Mouse (Mus musculus) layer of hippocampus, postnatal 25 days (tissue): ENCODE measurements around the gene Add3. TPM values are rescaled to one million over a fixed set of nuclear protein-coding genes. Genes with fewer than 3 reads are reported as not detected.

ENCODE experiments used
- DNase-seq, 2 experiments: peaks; one replicate each; pipeline ENCODE4 v3.0.0; 2022; ENCODE audit warnings: mixed read lengths in 2 of 2, low spot score in 1 of 2; ENCODE audit errors: extremely low spot score in 1 of 2
- total RNA-seq, 2 experiments: library from RNA; stranded (reverse); gene quantifications; 2 replicates each; pipeline ENCODE4 v1.2.3; 2021

The Add3 gene
- total RNA-seq, 2 experiments from 2014 or later, result 115 to 125 TPM

GRCm38 (mm10) chr19:53128494-53129337 lies 11.5 kb upstream of the Add3 start:
- DNase-seq, result no peak

DNA sequence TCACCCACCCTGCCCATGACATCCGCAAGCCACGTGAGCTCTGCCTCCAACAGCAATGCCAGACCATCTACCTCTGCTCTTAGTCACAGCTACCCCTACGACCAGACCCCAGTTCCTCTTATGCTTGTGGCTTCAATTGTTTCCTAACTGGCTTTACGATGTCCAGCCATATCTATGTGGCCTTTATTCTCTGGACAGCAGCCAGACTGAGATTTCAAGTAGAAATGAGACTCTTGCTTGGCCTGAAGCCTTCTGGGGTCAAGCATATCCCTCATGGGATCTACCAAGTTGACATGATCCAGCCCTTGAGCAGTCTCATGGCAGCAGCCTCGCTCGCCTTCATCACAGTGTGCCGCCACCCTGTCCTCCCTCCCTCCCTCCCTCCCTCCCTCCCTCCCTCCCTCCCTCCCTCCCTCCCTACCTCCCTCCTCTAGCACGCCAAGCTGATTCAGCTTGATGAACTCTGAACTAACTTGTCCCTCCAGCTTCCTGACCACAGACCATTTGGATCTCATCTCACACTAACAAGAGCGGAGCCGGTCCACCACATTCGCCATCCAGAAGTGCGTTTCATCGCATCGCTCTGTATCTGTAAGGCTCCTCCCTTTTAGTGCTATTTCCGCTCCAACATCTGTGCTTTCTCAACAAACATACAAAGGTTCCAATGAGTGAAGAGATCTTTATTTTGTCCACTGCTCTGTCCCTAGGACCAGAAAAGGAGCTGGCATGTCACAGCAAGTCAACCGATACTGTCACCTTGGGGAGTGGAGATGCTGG lies 9.7 kb upstream of the Add3 start:
- no peak for DNase-seq

DNA sequence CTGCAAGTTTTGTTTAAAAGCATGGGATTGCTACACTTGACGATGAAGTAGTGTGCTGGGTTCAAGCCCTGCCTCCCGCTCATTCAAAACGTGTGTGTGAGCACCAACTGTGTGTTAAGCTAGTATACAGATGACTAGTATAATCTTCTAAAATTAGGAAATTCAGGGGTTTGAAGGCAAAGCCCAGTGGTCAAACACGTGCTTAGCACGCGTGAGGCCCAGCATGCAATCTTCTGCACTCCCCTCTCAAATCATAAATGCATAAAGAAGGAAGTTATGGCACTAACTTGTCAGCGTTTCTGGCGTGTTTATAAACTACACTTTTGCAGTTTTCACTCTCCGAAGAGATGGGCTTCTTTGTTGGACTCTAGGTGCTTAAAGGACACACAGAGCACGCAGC lies 7.8 kb upstream of the Add3 start:
- no peak for DNase-seq

GRCm38 (mm10) chr19:53136336-53137090 lies 3.7 kb upstream of the Add3 start:
- no peak for DNase-seq

DNA sequence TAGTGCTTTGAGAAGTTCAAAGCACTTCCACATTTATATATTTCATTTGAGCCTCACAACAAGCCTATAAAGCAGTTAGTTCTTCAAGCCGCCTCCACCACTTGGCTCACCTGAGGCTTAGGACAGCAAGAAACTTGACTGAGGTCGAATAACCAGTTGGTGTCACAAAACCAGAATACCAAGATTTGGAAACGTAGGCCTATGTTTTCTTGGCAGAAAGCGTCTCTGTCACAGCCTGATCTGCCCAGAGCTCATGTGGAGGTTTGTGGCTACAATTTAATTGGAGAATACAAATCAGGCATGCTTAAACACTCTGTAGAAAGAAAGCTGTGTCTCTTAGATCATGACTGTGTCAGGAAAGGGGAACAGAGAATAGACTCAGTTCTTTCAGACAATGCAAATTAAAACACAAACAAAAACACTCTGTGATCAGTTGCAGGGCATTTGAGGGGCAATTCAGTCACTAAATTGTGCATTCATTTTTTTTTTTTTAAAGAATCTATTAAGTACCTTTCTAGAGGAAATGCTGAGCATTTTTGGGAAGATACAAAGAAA lies 3.0 kb upstream of the Add3 start:
- DNase-seq, result no peak

- no peak for DNase-seq
Measured at GRCm38 (mm10) chr19:53140804-53141250, 584 bp downstream of the Add3 start.

- peak; percentile 39 to 60 for DNase-seq
Measured at GRCm38 (mm10) chr19:53141251-53142072, 1.2 kb downstream of the Add3 start.

- peak; percentile 95 to 99 for DNase-seq
Measured at GRCm38 (mm10) chr19:53142190-53143107, 2.2 kb downstream of the Add3 start.

DNA sequence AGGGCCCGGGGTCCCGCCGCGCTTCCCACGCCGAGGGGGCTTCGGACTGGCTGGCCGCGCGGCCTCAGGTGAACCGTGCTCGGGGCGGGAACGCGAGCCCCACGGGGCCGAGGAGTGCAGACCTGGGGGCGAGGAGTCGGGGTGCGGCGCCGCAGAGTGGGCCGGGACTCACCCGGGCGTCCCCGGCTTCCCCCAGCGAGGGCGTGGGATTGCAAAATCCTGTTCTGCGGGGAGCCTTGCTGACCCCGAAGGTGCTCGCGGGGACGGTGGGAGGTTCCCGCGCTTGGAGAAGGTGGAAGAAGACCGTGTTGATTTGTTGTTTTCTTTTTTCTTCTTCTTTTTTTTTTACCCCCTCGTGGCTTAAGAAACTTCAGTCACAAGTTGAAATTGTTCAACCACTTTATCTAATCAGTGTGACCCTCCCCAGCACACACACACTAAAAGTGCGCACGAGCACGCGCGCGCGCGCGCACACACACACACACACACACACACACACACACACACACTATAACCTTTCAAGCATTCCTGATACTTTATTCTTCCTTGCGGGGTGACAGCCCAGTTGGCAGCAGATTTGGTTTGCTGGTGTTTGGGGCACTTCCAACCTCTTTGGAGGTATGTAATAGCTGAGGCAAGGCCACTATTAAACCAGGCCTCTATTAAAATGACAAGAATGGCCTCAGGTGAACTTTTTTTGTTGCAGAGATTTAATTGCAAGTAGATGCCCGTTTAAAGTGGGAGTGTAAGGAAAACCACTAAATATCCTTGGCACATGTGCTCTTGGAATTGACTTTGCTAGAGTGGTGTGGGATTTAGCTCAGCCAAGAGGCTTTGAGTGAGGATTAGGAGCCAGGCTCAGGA lies 3.1 kb downstream of the Add3 start:
- DNase-seq, result no peak

GRCm38 (mm10) chr19:53145075-53145474 lies 4.8 kb downstream of the Add3 start:
- DNase-seq, result no peak

GRCm38 (mm10) chr19:53149381-53149780 lies 9.1 kb downstream of the Add3 start:
- DNase-seq, result no peak

DNA sequence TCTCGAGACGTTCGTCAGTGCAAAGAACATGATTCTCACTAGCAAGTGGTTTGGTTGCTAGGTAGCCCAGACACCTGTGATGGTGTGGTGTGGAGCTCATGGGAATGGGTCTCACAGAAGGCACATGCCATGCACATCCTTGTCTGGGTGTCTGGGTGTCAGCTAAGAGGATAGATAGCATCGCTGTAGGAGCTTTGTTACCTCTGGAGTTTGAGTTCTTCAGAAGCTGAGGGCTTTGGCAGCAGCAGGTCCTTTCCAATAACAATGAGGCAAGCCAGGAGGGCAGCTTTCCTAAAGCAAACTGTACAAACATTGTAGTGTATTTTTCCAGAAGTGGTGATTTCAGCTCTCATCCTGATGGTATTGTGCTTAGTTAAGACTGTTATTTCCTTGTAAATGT lies 12.2 kb downstream of the Add3 start:
- no peak for DNase-seq

DNA sequence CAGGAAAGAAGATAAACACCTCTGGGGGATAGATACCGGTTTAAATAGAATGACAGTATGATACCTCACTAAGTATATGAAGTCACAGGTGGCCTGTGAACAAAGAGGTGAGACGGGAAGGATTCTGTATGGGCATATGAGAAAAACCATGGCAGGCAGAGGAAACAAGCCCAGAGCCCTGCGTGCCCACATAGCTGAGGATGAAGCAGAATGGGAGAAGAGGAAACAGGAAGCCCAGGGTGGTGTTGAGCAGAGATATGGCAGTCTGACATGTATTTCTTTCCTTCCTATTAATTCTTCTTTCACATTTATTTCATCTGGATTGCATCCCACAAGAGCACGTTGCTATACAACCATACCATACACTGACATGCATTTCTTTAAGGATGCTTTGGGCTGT lies 12.9 kb downstream of the Add3 start:
- DNase-seq, result no peak

DNA sequence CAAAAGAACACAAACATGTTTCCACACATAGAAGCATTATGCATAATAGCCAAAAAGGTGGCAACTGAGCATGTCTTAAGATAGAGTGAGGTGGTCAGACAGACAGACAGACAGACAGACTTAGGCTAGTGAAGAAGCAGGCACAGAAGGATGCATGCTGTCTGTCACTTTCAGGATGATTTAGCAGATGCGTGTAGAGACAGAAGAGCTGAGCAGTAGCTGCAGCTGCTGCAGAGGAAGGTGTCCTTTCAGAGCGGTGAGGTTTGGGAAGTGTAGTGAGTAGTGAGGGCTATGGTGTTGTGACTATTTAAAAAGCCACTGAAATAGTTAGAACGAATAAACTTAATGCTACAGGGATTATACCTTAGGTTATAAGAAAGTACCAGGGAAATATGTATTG lies 13.9 kb downstream of the Add3 start:
- DNase-seq, result no peak

GRCm38 (mm10) chr19:53156361-53156760 lies 16.1 kb downstream of the Add3 start:
- no peak for DNase-seq

DNA sequence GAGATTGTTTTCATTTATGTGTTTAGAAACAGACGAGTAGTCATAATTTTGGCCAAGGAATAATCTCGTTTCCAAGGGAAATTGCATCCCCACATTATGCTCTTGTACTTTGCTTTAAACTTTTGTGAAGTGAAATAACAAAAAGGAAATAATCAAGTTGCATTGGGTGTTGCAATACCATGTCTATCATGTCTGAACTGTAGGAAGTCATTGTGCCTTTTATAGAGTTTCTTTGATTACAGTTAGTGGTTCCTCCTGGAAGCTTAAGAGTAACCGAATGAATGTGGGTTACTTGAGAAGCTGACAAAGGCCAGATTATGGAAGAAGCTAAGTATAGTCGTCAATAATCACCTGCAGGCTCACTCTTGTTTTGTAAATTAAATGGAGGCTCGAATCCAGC lies 16.9 kb downstream of the Add3 start:
- no peak for DNase-seq

DNA sequence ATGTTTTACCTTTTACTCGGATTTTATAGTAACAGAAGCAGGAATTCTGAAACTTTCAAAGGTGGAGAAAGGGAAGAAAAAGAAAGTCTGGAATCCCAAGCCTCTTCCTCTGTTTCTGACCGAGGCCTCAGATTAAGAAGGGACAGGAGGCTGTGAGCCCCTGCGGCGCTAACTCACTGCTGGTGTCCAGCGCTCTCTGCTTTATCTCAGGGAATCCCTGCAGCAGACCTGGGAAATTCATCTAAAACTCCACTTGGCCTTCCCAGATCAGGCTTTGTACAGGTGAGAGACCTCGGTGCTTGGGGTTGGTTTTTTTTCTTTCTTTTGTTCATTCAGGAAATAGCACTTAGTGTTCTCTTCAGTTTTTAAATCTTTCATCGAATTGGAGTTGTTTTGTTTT lies 19.1 kb downstream of the Add3 start:
- no peak for DNase-seq

GRCm38 (mm10) chr19:53162927-53163326 lies 22.7 kb downstream of the Add3 start:
- no peak for DNase-seq
